Mouse (Mus musculus): ENCODE data around the gene Gm26741. TPM values are rescaled to one million over a fixed set of nuclear protein-coding genes. Genes with fewer than 3 reads are reported as not detected.

Gm26741 gene
- polyA plus RNA-seq, 1 experiment from 2014 or later: not detected

- no peak for DNase-seq (ENCODE audit: extremely low spot score, low spot score)
- Histone ChIP-seq H3K4me3 (no peak overlapping the region), H3K27ac (no peak overlapping the region), H3K27me3 (ENCODE audit: poor library complexity, severe bottlenecking) (no peaks in the 10 kb centered on the region), H3K4me1 (no peaks in the 10 kb centered on the region), H3K36me3 (replicated peaks) (no peaks in the 10 kb centered on the region), H3K9me3 (no peaks in the 10 kb centered on the region)
- WGBS: 74% methylated on average over 3 of the region's 3 CpGs
Observed at GRCm38 (mm10) chr10:52399722-52400121, 41.2 kb downstream of the Gm26741 start.

- H3K27me3 ChIP-seq (ENCODE audit: poor library complexity, severe bottlenecking): no peaks in the 10 kb centered on the region
- no peak for DNase-seq (ENCODE audit: extremely low spot score, low spot score)
- 92% methylated on average over 13 of the region's 13 CpGs for WGBS
- no peaks in the 10 kb centered on the region for H3K36me3 ChIP-seq (replicated peaks)
- H3K4me1 ChIP-seq: no peaks in the 10 kb centered on the region
- no peak overlapping the region for H3K4me3 ChIP-seq
- no peak overlapping the region for H3K27ac ChIP-seq
- no peaks in the 10 kb centered on the region for H3K9me3 ChIP-seq
Observed at GRCm38 (mm10) chr10:52405160-52405559, 46.6 kb downstream of the Gm26741 start.

GRCm38 (mm10) chr10:52407526-52407925 is 49.0 kb downstream of the Gm26741 start:
- Histone ChIP-seq H3K4me1 (no peaks in the 10 kb centered on the region), H3K9me3 (no peaks in the 10 kb centered on the region), H3K27ac (no peak overlapping the region), H3K36me3 (replicated peaks) (no peaks in the 10 kb centered on the region), H3K27me3 (ENCODE audit: poor library complexity, severe bottlenecking) (no peaks in the 10 kb centered on the region), H3K4me3 (no peak overlapping the region)
- 88% methylated on average over 2 of the region's 2 CpGs for WGBS
- DNase-seq (ENCODE audit: extremely low spot score, low spot score): no peak

Other genes starting within 250 kb of the Gm26741 start
- not detected in 2 replicates for gene Ros1, start 163.5 kb upstream of the Gm26741 start, polyA plus RNA-seq (2016; fragmentation: Nextera tagmentation; extraction: Ambion mirVana)
- 25.3 and 26.8 TPM in 2 replicates for gene Dcbld1, start 125.1 kb upstream of the Gm26741 start, polyA plus RNA-seq (2016; fragmentation: Nextera tagmentation; extraction: Ambion mirVana)
- 15.8 and 16.0 TPM in 2 replicates for gene Gopc, start 23.4 kb downstream of the Gm26741 start, polyA plus RNA-seq (2016; fragmentation: Nextera tagmentation; extraction: Ambion mirVana)
- gene Nepn, start 30.2 kb downstream of the Gm26741 start, polyA plus RNA-seq (2016; fragmentation: Nextera tagmentation; extraction: Ambion mirVana): not detected in 2 replicates
- 12.1 and 12.5 TPM in 2 replicates for gene Nus1, start 58.8 kb downstream of the Gm26741 start, polyA plus RNA-seq (2016; fragmentation: Nextera tagmentation; extraction: Ambion mirVana)

All from forebrain, embryonic 10.5 days (tissue).